Mouse (Mus musculus) brain, embryonic 14.5 days (tissue): ENCODE measurements around the gene Vrk3. TPM values are rescaled to one million over a fixed set of nuclear protein-coding genes. Genes with fewer than 3 reads are reported as not detected.

Experiments
- DNase-seq: peaks from one replicate; pipeline ENCODE4 v3.0.0-alpha.2; 2011; ENCODE audit warnings: low read depth
- CTCF ChIP-seq: fragments of 200-500 bp; IDR thresholded peaks from 2 replicates; pipeline ENCODE4 v1.5.1; 2012; ENCODE audit warnings: inconsistent platforms, mild to moderate bottlenecking, moderate library complexity, borderline replicate concordance; ENCODE audit not compliant: insufficient read depth, insufficient read length; ENCODE audit errors: extremely low read depth
- POLR2A ChIP-seq: fragments of 200-500 bp; IDR thresholded peaks from 2 replicates; pipeline ENCODE4 v1.6.1; 2012; ENCODE audit warnings: mild to moderate bottlenecking, inconsistent platforms, borderline replicate concordance; ENCODE audit not compliant: poor library complexity, insufficient read depth, insufficient read length, severe bottlenecking; ENCODE audit errors: extremely low read depth
- polyA plus RNA-seq: library from polyadenylated mRNA; depleted of rRNA; stranded (reverse); fragments of >200 nt; gene quantifications from 2 replicates; pipeline ENCODE4 v1.2.3, GENCODE M21; 2012

The Vrk3 gene
- polyA plus RNA-seq, 1 experiment, result 31.1 TPM

DNA sequence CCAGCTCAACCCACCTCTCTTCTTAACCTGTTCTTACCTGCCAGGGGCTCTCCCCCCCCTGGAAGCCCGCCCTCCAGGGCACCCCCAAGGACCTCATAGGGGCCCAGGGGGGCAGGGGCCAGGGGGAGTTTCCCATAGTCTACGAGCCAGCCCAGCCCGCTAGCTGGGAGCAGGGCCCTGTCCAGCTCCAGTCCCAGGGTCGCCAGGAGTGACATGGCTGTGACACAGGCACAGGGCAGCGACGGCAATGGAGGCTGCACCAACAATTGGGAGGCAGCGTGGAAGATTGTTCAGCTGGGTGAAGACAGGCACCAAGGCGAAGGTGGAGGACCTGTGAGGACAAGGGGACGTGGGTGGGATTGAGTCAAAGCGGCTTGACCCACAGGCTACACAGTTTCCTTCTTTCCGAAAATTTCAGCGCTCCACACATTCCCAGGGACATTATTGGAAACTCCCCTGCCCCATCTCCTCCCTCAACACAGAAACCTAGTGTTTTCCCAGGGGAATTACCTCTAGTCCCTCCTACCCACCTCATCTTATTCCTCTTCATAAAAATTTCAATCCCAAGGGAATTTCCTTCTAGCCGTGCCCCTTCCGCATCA is 66.8 kb downstream of the Vrk3 start:
- DNase-seq, result no peak
- TF ChIP-seq CTCF (no peak), POLR2A (no peak)

- peak; percentile 100 for DNase-seq
- TF ChIP-seq CTCF (peak; percentile 8; the same call in 1 of the 2 replicates), POLR2A (peak; percentile 21; the same call in 1 of the 2 replicates)
Measured at GRCm38 (mm10) chr7:44815721-44816469, 67.7 kb downstream of the Vrk3 start, which contains the start of the genes Nup62 and Il4i1. Gene Nup62 (plus strand): TSS chr7:44816088. Gene Il4i1 (plus strand): TSS chr7:44816387.

GRCm38 (mm10) chr7:44816470-44817021 is 68.3 kb downstream of the Vrk3 start, which contains the start of gene Atf5:
Gene Atf5 (minus strand): TSS chr7:44816658.
- DNase-seq, result peak; percentile 63
- no peak for TF ChIP-seq CTCF

DNA sequence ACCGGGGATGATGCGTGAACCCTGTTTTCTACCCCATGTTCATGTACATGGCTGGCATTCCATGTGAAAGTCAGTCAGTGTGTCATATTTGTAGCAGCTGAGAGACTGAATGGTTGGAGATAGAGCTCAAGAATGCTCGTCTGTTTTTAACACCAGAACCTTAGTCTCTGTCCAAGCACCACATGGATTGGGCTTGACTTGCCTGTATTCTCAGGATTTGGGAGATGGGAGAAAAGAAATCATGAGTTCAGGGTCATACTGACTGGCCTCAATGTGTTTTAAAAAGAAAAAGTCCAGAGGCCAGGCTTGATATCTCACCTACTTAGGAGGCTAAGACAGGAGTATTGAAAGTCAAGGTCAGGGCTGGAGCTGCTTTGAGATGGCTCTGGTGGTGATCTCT is 69.2 kb downstream of the Vrk3 start:
- no peak for DNase-seq
- no peak for TF ChIP-seq POLR2A
- no peak for TF ChIP-seq CTCF

DNA sequence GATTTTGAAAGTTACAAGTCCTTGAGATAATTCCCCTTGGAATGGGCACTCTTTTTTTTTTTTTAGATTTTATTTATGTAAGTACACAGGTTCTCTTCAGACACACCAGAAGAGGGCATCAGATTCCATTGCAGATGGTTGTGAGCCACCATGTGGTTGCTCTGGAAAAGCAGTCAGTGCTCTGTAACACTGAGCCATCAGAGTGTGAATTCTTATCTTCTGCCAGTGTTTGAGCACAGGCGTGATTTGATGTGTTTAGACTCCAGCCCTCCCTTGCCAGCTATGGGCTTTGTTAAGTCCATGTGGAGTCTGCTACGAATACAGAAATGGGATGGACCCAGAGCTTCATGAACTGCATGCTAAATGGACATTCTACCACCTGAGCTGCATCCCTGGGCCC is 70.0 kb downstream of the Vrk3 start:
- DNase-seq, result peak; percentile 58
- no peak for TF ChIP-seq POLR2A
- peak; percentile 12; the same call in 1 of the 2 replicates for TF ChIP-seq CTCF

DNA sequence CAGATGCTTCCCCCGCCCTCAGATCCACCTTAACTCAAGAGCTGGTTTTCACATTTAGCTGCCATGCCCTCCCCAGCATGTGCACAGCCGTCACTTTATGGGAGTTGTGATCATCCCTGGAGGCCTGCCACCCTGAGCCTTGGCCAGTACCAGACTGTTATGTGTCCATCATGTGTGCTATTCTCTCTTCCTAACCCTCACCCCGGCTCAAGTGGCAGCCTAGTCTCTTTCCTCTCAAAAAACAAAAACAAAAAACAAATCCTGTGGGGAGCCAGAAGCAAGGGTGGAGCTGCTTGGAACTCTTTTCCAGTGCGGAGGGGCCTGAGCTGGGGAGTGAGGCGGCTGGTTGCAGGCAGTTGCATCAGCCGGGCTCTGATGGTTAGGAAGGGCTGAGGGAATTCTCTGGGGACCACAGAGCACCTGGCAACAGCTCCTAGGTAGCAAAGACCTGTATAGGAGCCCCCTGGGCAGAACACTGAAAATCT is 70.6 kb downstream of the Vrk3 start:
- DNase-seq, result peak; percentile 48
- TF ChIP-seq POLR2A (no peak), CTCF (no peak)

DNA sequence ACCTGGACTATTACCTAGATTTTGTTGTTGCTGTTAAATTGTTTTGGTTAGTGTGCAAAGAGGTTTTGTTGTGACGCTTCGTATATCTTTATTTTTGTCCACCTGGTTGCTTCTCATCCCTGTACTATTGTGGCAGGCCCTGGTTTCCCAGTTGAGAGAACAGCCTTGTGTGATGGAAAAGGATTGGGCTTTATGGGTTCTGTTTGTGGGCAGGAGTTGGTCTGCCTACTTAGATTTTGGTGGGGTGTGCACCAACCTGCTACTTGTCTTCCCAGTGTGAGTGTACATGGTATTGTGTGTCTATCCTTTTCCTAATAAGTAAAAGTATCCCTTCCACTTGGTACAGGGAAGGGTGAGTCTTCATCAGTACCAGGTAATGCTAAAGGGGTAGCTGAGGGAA is 71.2 kb downstream of the Vrk3 start:
- TF ChIP-seq CTCF, result no peak
- no peak for TF ChIP-seq POLR2A
- no peak for DNase-seq

DNA sequence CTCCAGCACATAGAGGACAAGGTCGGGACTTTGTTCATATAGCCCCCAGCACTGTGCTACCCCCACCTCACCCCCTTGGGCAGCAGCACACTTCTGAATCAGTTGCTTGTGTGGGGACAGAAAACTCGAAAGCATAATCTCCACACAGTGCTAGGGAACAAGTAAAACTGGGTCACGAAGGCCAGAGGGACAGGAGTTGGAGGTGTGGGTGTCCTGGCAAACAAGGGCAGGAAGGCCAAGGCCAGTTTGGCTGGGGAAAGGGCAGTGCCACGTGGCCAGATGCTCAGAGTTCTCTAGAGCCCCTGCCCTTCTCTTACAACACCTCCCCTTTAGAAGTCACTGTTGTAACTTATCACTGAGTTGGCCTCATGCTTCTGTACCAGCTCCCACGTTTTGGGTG is 71.7 kb downstream of the Vrk3 start:
- no peak for DNase-seq
- TF ChIP-seq CTCF (no peak), POLR2A (no peak)

DNA sequence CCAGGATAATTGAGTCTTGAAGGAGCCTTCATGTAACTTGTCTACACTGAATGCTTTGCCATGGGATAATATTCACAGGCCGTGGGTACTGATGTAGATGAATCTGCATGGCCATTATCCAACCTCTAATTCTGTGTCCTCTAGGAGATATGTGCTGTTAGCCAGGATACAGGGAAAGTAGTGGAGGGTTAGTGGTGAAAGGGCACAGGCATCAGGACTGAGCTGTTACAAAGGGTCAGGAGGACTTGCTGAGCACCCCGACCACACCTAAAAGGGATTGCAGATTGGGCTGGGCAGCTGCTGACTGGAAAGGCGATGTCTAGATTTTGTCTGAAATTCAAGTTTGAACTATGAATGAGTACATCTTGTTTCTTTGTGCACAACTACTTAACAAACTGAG is 72.3 kb downstream of the Vrk3 start:
- DNase-seq, result no peak
- TF ChIP-seq POLR2A (no peak), CTCF (no peak)

DNA sequence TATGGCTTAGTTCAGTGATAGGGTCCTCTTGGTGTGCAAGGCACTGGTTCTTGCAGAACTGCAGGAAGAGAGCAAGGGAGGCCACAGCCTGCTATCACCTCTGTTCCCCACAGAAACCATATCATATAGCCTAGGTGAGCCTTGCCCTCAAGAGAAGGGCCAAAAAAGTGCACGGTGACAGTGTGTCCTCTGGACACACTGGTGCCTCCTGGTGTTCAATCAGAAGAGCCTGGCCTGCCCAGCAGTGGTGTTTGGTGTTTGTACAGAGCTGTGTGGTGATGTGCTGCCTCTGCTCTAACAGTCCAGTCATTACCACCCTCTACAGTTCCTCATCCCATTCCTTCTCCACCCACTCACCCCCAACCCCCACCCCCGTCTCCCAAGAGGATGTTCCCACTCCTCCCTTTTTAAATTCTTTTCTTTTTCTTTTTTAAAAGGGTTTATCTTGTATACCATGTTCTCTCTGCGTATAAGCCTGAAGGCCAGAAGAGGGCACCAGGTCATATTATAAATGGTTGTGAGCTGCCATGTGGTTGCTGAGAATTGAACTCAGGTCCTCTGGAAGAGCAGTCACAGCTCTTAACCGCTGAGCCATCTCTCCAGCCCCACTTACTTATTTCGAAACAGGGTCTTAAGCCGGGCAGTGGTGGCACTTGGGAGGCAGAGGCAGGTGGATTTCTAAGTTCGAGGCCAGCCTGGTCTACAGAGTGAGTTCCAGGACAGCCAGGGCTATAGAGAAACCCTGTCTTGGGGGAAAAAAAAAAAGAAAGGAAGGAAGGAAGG is 73.6 kb downstream of the Vrk3 start:
- TF ChIP-seq CTCF (no peak), POLR2A (no peak)
- no peak for DNase-seq

- peak; percentile 35 for DNase-seq
- TF ChIP-seq CTCF (peak; percentile 17; the same call in 1 of the 2 replicates), POLR2A (no peak)
Measured at GRCm38 (mm10) chr7:44823409-44823808, 75.2 kb downstream of the Vrk3 start.
